Mouse (Mus musculus) thymus, postnatal 36 days (tissue): ENCODE data around the gene Rxra.

Source experiments
- DNase-seq, 2 experiments: peaks; one replicate each; pipeline ENCODE4 v3.0.0; 2022; ENCODE audit warnings: mixed read lengths in 2 of 2

Gene Rxra

GRCm38 (mm10) chr2:27743863-27744611, 67.8 kb downstream of the Rxra start:
- no peak for DNase-seq

DNA sequence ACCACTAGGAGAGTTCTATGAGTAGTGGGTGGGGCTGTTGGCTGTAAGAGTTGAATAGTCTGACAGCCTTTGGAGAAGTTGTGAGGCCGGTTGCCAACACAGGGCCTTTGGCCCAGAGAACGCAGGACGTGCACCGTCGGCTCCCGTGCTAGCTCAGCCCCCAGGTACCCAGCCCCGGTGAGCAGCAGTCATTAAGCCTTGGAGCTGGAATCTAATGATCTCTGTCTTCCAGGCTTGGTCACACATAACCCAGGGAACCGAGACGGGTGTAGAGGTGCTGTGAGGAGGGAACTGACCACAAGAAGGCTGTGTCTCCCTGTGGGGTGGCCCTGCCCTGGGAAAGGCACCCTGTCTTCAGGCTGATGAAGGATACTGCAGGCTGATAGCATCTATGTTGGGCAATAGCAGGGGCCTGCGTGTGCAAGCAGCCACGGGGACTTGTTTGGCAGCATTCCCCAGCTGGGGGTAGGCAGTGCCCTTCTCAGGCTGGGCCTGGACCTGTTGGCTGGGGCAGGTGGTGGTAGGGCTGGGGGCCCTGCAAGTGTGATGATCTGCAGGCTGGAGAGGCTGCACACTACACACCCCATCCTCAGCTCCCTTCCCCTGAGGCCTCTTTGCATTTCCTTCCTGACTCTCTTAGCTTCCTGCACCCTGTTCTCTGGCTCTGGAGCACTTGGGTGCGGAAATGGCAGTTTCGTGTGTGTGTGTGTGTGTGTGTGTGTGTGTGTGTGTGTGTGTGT, 68.5 kb downstream of the Rxra start:
- peak; percentile 50 to 58 for DNase-seq

DNA sequence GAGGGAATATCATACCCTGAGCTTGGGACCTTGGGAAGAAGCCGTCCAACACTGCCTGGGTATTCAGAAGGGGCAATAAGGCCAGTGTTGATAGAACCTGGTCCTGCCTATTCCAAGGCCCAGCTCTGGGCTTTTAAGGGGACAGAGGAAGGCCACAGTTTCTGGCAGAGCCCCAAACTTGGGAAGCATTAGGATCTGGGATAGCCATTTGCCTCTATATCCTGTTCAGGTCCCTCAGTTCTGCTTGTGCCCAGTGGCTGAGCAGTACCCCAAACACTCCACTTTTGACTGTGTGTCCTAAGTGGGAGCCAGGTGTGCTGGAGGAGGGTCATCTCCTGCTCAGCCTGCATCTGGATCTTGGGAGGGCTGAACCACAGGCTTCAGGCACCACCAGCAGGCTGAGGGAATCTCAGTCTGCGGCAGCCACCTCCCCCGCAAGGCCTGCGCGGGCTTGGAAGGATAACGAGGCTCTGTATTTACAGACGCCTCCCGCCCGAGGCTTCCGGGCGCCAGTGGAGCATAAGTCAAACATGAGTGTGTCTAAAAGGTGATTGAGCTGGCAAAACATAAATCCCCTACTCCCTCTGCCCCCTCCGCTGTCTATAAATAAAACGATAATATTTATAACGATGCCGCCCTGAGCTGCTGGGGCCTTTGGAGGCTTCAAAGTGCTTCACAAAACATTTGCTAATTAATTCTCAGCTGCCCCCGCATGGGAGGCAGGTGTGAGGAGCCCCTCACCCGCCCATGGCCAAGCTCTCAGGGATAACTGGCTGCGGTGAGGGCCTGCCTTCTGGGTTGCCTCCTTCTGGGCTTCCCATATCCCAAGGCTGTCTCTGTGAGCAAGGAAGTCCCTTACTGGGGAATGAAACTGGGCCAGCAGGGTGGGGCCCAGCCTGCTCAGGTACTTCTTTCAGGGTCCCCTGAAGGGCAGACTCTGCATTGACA, 69.7 kb downstream of the Rxra start:
- DNase-seq: no peak

GRCm38 (mm10) chr2:27746854-27747253, 70.6 kb downstream of the Rxra start:
- no peak for DNase-seq

DNA sequence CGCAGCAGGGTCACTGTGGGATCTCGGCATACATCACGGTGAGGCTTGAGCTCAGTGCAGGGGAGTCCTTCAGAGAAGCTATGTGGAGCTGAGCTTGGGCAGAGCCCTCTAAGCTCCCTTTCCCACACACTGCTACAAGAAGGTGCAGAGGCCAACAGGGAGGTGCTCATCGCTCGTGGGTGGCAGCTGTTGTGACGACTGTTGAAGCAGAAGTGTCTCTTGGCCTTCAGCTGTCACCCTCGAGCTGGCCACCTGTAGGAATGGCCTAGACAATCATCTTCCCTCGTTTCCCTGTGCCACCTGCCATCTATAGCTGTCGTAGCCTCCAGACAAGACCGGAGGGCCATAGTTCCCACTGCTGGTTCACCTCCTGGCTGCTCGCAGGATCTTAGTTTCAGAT, 72.7 kb downstream of the Rxra start:
- DNase-seq: no peak

DNA sequence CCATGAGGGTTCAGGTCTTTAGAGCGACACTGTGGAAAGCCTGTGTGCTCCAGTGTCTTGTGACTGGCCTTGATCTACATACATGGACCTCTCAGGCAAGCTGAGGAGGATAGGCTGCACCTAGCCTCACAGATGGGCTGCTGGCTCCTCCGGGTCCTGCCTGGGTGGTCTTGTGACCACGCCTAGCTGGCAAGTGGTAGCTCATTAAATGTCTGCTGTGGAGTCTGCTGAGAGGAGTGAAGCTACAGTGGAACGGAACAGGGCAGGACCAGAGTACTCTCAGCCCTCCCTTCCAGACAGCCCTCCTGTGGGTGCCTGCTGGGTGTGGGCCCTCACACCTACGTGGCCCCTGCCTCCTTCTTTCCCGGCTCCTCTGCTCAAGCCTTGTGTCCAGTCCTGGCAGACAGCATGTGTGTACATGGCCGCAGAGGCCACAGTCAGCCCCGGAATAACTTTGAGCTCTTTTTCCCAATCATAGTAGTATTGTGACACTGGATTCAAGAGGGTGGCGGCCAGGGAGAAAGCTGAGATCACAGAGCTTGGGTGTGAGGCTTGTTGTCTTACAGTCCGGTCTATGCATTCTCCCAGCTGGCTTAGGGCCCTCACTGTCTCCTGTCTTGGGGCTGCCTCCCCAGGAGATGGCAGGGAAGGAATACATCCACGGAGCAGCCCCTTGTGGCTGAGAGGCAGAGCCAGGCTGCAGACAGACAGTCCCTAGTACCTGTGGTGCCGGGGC, 74.3 kb downstream of the Rxra start:
- DNase-seq: no peak

- DNase-seq: no peak
These were observed 74.9 kb downstream of the Rxra start for GRCm38 (mm10) chr2:27751135-27751519.

- no peak for DNase-seq
These were observed 75.6 kb downstream of the Rxra start for GRCm38 (mm10) chr2:27751803-27752202.

GRCm38 (mm10) chr2:27754094-27754493, 77.9 kb downstream of the Rxra start:
- DNase-seq: no peak

DNA sequence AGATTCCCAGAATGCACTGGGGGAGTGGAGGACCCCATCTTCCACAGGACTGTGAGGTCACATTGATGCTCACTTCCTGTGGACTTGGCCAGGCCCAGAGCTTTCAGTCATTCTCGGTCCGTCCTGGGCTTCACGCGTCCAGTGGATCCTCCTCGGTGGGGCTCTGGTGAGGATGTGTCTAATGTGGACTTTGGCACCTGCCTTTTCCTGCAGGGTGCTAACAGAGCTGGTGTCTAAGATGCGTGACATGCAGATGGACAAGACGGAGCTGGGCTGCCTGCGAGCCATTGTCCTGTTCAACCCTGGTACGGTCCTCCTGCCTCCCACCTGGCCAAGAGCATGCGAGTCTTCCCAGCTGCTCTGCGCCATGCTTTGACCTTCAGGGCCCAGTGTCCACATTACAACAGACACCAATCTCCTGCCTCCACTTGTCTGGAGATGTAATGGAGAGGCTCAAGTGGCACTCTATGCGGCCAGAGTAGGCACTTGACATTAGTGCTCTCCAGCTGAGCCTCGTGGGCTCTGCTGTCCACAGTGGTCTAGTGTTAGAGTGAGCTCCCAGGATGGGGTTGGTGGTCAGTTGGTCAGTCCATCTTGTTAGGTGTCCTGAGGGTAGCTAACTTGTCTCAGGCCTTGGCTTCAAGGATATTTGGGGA, 79.9 kb downstream of the Rxra start:
- no peak for DNase-seq

- DNase-seq: no peak
These were observed 82.4 kb downstream of the Rxra start for GRCm38 (mm10) chr2:27758414-27759301.

DNA sequence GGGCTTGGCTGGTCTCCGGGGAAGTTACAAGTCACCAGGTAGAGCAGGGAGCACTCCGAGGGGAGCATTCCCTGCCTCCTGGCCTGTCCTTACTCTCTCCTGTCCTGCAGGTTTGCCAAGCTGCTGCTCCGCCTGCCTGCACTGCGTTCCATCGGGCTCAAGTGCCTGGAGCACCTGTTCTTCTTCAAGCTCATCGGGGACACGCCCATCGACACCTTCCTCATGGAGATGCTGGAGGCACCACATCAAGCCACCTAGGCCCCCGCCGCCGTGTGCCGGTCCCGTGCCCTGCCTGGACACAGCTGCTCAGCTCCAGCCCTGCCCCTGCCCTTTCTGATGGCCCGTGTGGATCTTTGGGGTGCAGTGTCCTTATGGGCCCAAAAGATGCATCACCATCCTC, 83.2 kb downstream of the Rxra start:
- no peak for DNase-seq

- no peak for DNase-seq
These were observed 85.2 kb downstream of the Rxra start for GRCm38 (mm10) chr2:27761260-27761995.

DNA sequence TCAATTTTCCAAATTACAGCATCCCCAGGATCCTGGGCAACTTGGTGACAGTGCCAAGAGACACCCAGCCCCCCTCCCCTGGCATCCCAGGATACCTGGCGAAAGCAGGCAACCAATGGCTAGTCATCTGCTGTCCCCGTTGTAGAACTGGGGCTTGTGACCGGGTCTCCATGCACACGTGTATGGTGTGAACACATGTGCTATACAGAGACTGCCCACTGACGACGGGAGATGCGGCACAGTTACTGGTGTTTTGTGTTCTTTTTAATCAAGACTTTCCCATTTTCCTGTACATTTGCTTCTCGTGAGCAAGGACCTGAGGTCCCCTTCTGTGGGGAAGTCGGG, 85.7 kb downstream of the Rxra start:
- DNase-seq: no peak

- DNase-seq: peak in 1 of 2 experiments; percentile 26
These were observed 86.3 kb downstream of the Rxra start for GRCm38 (mm10) chr2:27762509-27762908.

DNA sequence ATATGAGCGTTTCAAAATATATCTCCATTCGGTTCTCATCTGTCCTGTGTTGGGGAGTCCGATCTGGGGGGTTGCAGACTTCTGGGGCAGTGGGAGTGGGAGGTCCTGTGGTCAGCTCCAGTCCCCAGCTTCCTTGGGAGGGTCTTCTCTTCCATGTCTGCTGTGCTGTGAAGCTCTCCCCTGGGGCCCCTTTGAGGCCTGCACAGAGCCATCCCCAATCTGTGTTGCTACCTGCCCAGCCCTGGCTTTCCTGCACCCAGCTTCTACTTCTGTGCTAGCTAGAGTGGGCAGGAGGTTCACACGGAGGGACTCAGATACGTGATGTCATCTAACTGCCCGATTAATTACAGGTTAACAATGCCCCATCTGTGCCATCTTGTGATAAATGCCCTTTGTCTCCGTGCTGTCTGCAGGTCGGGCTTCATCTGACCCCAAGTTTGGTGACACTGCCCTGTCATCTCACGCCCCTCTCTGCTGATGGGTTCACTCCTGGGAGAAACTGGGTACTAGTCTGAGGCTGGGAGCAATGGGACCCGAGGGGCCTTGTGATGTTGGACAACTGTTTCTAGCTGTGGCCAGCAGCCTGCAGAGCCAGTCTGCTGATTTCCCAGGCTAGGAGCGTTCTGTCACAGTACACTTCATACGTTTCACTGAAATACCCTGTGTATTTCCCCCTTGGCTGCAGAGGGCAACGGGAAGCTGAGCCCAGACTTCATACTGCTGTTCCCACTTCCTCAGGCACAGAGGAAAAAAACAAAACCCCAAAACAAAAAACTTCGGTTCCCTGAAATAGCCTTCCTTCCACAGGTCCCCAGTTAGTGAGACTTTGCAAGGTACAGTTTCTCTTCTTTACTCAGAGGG, 86.9 kb downstream of the Rxra start:
- DNase-seq: no peak

DNA sequence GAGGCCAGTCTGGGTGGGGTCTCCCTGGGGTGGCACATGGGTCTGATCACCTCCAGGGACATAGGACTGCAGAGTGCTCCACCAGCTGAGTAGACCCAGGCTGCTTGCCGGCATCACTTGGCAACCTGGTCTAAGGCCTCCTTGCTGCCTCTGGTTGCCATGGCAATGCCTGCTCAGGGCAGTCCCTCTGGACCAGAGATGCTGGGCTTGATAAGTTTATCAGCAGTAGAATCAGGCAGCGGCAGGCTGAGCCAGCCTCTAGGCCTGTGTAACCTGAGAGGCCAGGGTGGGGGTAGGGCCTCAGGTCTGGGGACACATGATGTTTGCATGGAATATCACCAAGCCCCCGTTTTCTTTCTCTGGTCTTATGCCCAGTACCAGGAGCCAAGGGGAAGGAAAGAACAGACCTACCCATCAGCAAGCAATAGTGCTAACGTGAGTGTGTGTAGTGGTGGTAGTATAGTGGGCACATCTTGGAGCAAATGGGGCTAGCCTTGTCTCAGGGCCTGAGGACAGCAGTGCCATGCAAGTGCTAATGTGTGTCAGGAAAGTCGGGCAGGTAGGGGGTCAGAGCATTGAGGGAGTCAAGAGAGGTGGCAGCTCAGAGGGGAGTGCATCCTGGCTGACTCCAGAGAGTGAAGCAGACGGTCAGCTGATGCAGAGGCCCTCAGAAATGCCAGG, 88.2 kb downstream of the Rxra start:
- DNase-seq: no peak

- DNase-seq: peak; percentile 62 to 76
These were observed 88.7 kb downstream of the Rxra start for GRCm38 (mm10) chr2:27764937-27765319.

DNA sequence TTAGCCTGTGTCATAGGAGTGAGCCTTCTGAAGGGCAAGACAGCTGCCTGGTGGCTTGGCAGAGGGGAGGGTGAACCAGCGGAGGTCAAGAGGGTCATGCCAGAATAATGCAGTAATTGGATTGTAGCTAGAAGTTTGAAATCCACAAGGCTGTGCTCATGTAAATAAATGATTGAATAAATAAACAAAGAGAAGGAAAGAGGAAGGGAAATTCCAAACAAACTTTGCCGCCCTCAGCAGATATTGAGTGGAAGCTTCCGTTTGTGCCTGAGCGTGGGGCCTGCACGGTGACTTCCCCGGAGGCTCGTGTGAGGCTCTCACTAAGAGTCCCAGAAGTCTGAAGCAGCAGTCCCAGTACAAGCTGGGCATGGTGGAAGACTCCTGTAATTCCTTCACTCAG, 91.5 kb downstream of the Rxra start:
- DNase-seq: no peak
